In genomic region chr4:95092516-95092915, GRCm38 (mm10) we compare ENCODE assay signal across 18 mouse cellular contexts. TPM values are rescaled to one million over a fixed set of nuclear protein-coding genes. Genes with fewer than 3 reads are reported as not detected.
DNase-seq lines count a peak whose midpoint lies in the region; ATAC-seq and TF ChIP-seq lines count a peak whose summit lies in the region.
"Had no signal": no experiment of that assay in that cellular context is flagged by ENCODE, and none has a peak within 500 bp of the region (broad histone marks: within the 10 kb centered on the region; RNA-seq: fewer than 3 reads in every experiment).

No protein-coding gene starts in this region.

- 0 out of 2 replicates have a peak, but pooled peaks cover 3% of the 10 kb centered on the region for H3K27me3 ChIP-seq in heart, embryonic 10.5 days (ENCODE audit: insufficient read depth, poor library complexity, severe bottlenecking)
- no peaks in the 10 kb centered on the region for H3K27me3 ChIP-seq in lung, postnatal 0 days (replicated peaks; ENCODE audit: insufficient read depth, low read length)
- H3K27me3 ChIP-seq: embryonic facial prominence, embryonic 13.5 days; heart, embryonic 15.5 days; hindbrain, embryonic 15.5 days had no signal

- H3K36me3 ChIP-seq in heart, embryonic 10.5 days, result no peaks in the 10 kb centered on the region
- H3K36me3 ChIP-seq in lung, postnatal 0 days (ENCODE audit: insufficient read depth, low read length), result no peaks in the 10 kb centered on the region
- H3K36me3 ChIP-seq: embryonic facial prominence, embryonic 13.5 days; heart, embryonic 15.5 days; hindbrain, embryonic 15.5 days had no signal

- peaks cover 18% of the 10 kb centered on the region for H3K4me1 ChIP-seq in heart, embryonic 10.5 days
- peaks cover 26% of the 10 kb centered on the region for H3K4me1 ChIP-seq in lung, postnatal 0 days (ENCODE audit: insufficient read depth, low read depth, low read length)
- H3K4me1 ChIP-seq in embryonic fibroblast, embryonic 13.5 days (ENCODE audit: control insufficient read depth, insufficient read depth, low read length), result peaks cover 10% of the 10 kb centered on the region
- H3K4me1 ChIP-seq: forebrain, embryonic 13.5 days had no signal

- peak; percentile 69 for DNase-seq in heart, embryonic 10.5 days (ENCODE audit: low spot score)
- no peak for DNase-seq in heart, postnatal 36 days
- peak; percentile 34 for DNase-seq in lung, postnatal 0 days (ENCODE audit: low spot score)
- DNase-seq in lung, adult 18-20 months, result no peak
- DNase-seq in cerebellum, postnatal 36 days, result no peak
- DNase-seq: adrenal gland, postnatal 25 days; cerebellum, adult 2 months; cerebellum, postnatal 14 days; forebrain, postnatal 0 days; gastrocnemius, postnatal 36 days; heart, adult 18-20 months had no signal

- no peak for TF ChIP-seq CTCF in lung, postnatal 0 days (IDR thresholded peaks at IDR 0.05)
- no peak for TF ChIP-seq CTCF in embryonic fibroblast, embryonic 13.5 days (IDR thresholded peaks at IDR 0.05; ENCODE audit: borderline replicate concordance, insufficient read depth, low read length)

- no peak overlapping the region for H3K9ac ChIP-seq in lung, postnatal 0 days (replicated peaks; ENCODE audit: low read depth)
- H3K9ac ChIP-seq: embryonic facial prominence, embryonic 13.5 days; forebrain, embryonic 13.5 days; forebrain, postnatal 0 days; heart, embryonic 15.5 days; hindbrain, embryonic 15.5 days had no signal

- no peak for TF ChIP-seq EP300 in lung, postnatal 0 days (IDR thresholded peaks at IDR 0.05)

- no peaks in the 10 kb centered on the region for H3K9me3 ChIP-seq in heart, embryonic 10.5 days
- no peaks in the 10 kb centered on the region for H3K9me3 ChIP-seq in lung, postnatal 0 days (ENCODE audit: low read length)
- H3K9me3 ChIP-seq: embryonic facial prominence, embryonic 13.5 days; forebrain, embryonic 13.5 days; heart, embryonic 15.5 days; hindbrain, embryonic 15.5 days had no signal

- intact Hi-C loops in heart, postnatal 36 days (cut with DNase I), result no loop called here

- H3K27ac ChIP-seq in heart, embryonic 10.5 days, result no peak overlapping the region
- H3K27ac ChIP-seq in lung, postnatal 0 days (ENCODE audit: low read length), result peak overlapping the region; percentile 14; the same call in 1 of the 2 replicates
- peak overlapping the region; percentile 29; the same call in 1 of the 2 replicates for H3K27ac ChIP-seq in embryonic fibroblast, embryonic 13.5 days (ENCODE audit: insufficient read depth, low read length)
- H3K27ac ChIP-seq: embryonic facial prominence, embryonic 13.5 days; forebrain, embryonic 13.5 days; heart, embryonic 15.5 days; hindbrain, embryonic 15.5 days had no signal

- no peak overlapping the region for H3K4me2 ChIP-seq in lung, postnatal 0 days (replicated peaks; ENCODE audit: low read depth, low read length)
- H3K4me2 ChIP-seq: embryonic facial prominence, embryonic 13.5 days; forebrain, embryonic 13.5 days; heart, embryonic 11.5 days; heart, embryonic 15.5 days; hindbrain, embryonic 15.5 days had no signal

- H3K4me3 ChIP-seq in heart, embryonic 10.5 days, result no peak overlapping the region
- H3K4me3 ChIP-seq in lung, postnatal 0 days (ENCODE audit: low read depth, low read length), result no peak overlapping the region
- H3K4me3 ChIP-seq in embryonic fibroblast, embryonic 13.5 days (ENCODE audit: insufficient read depth, low read length), result no peak overlapping the region
- H3K4me3 ChIP-seq: embryonic facial prominence, embryonic 13.5 days; forebrain, embryonic 13.5 days; heart, embryonic 15.5 days; hindbrain, embryonic 15.5 days had no signal

- ATAC-seq in lung, postnatal 0 days, result no peak; the same call in 1 of the 2 replicates
- ATAC-seq: forebrain, embryonic 13.5 days; forebrain, postnatal 0 days; intestine, embryonic 16.5 days had no signal

- WGBS in heart, embryonic 10.5 days, result 88% methylated on average over 4 of the region's 4 CpGs
- 60% methylated on average over 4 of the region's 4 CpGs for WGBS in lung, postnatal 0 days

- TF ChIP-seq POLR2A in embryonic fibroblast, embryonic 13.5 days (IDR thresholded peaks at IDR 0.05; ENCODE audit: low read depth, low read length), result no peak

RNA-seq across cellular contexts. Expression of gene Jun, which starts 40.5 kb away (rescaled TPM):
- 75.7 and 76.6 TPM in 2 replicates for polyA plus RNA-seq in heart, embryonic 10.5 days (2016; fragmentation: Nextera tagmentation; extraction: Ambion mirVana)
- total RNA-seq in heart, postnatal 36 days (2021), result 10 to 100 TPM; 46.7 to 63.5 TPM
- polyA plus RNA-seq in lung, postnatal 0 days (2015; fragmentation: Nextera tagmentation; extraction: Ambion mirVana), result 145 and 158 TPM in 2 replicates
- polyA plus RNA-seq in embryonic fibroblast, embryonic 13.5 days (2011; ENCODE audit: insufficient read length, low read depth, missing spikeins), result 45.3 and 60.9 TPM in 2 replicates

Comparison
In these comparisons a context has a peak if more than half of its experiments do, and no peak if none do; other contexts are left out.
1. DNase-seq: peak in heart, embryonic 10.5 days (single experiment) and lung, postnatal 0 days (single experiment); none in heart, postnatal 36 days (0 of 2), lung, adult 18-20 months (0 of 2) and cerebellum, postnatal 36 days (0 of 2).